Mouse (Mus musculus): ENCODE measurements around the gene Klf11.

The Klf11 gene

DNA sequence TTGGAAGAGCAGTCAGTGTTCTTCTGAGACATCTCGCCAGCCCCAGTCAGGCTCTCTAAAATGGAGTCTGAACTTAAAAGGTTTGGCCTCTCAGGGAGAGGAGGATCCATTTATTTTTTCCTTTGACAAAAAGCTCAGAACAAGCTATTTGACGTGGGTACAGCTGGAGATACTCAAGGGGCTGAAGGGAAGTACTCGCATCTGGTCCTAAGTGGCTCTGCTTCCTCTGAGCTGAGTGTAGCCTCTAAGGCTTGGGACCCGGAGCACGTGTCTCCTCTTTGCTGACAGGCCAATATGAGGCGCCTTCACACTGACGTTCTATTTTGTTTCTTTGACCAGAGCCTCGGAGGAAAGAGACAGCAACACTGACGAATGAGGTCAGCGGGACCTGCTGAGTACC is 48.5 kb downstream of the Klf11 start:
- in situ Hi-C loops (cut with MboI; ENCODE audit: unreplicated experiment in 2 of 2): loop anchor here (5.0 to 10.0 kb wide), 5 partner anchors 95 to 1595 kb away; no protein-coding TSS in a partner anchor

DNA sequence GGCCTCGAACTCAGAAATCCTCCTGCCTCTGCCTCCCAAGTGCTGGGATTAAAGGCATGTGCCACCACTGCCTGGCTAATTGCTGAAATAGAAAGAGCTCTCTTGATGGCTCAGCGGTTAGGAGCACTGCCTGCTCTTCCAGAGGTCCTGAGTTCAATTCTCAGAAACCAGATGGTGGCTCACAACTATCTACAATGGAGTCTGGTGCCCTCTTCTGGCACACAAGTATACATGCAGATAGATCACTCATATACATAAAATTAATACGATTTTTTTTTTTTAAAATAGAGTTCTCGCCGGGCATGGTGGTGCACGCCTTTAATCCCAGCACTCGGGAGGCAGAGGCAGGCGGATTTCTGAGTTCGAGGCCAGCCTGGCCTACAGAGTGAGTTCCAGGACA is 50.5 kb downstream of the Klf11 start:
- in situ Hi-C loops (cut with MboI; ENCODE audit: unreplicated experiment in 2 of 2): loop anchor here (10.0 to 25.0 kb wide), 4 partner anchors 273 to 1211 kb away; partner anchors contain the start of gene Kidins220 (in 1 of the 2)

DNA sequence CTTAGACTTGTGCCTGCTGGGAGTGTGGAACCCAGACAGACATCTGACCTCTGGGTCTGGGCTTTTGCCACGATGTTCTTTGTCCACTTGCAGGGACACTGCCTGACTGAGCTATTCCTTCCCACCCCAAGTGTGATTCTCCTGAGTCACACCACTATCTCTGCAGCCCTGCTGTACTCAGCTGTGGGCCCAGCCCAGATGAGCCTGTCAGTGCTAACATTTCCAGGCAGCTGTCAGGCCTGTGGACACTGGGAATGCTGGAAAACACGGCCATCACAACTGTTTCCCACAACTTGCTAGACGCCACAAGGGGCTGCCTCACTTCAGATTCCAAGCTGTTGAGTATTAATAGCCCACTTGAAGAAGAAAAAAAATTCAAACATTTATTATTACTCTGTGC is 51.9 kb downstream of the Klf11 start:
- in situ Hi-C loops (cut with MboI; ENCODE audit: unreplicated experiment in 2 of 2): loop anchor here (10.0 to 25.0 kb wide), 4 partner anchors 272 to 1209 kb away; partner anchors contain the start of gene Kidins220 (in 1 of the 2)

DNA sequence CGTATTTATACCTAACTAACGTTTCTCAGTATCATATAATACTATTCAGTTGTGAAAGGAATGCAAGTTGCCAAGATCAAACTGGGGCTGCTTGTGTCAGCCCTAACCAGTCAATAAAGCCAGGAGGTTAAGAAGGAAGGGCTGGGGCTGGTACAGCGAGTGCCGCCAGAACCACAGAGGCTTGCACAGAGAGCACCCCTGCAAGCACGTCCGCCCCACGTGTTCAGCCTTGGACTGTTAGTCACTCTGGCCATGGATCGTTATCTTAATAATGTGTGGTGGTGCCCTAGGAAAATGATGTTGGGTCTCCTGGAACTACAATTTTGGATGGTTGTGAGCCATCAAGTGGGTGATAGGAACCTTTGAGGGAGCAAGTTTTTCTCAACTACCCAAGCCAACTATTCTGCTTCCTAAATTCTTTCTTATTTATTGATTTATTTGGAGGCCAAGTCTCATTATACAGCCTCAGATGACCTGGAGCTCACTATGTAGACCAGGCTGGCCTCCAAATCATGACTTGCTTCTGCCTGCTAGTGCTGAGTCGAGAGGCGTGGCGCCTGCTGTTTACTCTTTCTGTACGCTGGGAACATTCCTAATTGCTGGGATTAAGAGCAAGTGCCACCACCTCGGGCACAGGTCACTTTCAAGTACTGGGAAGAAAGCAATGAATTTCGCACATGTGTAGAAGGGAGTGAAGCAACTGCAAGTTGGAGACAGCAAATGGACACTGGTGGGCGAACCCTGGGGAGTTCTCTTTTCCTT is 54.6 kb downstream of the Klf11 start:
- in situ Hi-C loops (cut with MboI; ENCODE audit: unreplicated experiment in 2 of 2): loop anchor here (5.0 to 25.0 kb wide), 5 partner anchors 247 to 1207 kb away; partner anchors contain the start of gene Kidins220 (in 1 of the 2)

DNA sequence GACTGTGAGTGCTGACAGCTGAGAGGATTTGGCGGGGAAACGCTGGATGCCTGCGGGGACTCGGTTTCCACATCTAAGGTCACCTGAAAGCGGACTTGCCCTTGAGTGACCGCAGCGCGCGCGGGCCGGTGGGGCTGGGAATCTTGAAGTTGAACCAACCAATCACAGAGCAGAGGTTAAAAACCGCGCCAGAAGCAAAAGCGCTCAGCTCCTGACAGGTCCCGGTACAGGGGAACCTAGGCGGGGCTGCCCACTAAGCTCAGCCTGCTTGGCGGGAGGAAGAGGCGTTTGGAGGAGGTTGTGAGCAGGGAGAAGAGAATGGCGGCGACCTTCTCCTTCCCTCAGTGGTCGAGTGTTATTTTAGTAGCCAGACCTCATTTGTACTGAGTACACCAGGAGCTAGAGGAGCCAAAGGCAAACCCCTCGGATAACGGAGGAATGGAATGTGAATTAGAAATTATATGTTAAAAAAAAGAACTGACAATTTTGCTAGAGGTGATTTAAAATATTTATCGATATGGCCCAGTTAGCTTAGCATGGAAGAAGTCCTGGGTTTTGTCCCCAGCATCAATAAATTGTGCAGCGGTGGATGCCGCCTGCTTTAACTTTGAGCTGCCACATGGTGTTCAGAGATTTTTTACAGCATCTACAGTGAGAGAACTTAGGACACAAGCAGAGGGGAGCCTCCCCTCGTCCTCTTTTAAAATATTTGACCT is 55.8 kb downstream of the Klf11 start:
- in situ Hi-C loops (cut with MboI; ENCODE audit: unreplicated experiment in 2 of 2): loop anchor here (5.0 to 25.0 kb wide), 5 partner anchors 245 to 1205 kb away; partner anchors contain the start of gene Kidins220 (in 1 of the 2)

DNA sequence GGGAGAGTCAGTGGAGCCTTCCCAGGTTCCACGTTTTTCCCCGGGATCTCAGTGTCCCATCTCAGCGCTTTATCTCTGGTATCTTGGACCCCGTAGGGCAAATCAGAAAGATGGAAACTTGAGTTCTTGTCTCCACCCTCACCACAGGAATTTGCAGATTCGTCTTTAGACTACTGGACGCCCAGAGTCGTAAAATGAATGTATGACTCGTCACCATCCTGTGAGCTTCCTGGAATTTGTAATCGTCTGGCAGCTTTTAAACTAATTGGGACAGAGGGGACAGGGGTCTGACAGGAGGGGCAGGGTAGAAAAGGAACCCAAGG is 56.4 kb downstream of the Klf11 start:
- in situ Hi-C loops (cut with MboI; ENCODE audit: unreplicated experiment in 2 of 2): loop anchor here (5.0 to 25.0 kb wide), 5 partner anchors 245 to 1205 kb away; partner anchors contain the start of gene Kidins220 (in 1 of the 2)

DNA sequence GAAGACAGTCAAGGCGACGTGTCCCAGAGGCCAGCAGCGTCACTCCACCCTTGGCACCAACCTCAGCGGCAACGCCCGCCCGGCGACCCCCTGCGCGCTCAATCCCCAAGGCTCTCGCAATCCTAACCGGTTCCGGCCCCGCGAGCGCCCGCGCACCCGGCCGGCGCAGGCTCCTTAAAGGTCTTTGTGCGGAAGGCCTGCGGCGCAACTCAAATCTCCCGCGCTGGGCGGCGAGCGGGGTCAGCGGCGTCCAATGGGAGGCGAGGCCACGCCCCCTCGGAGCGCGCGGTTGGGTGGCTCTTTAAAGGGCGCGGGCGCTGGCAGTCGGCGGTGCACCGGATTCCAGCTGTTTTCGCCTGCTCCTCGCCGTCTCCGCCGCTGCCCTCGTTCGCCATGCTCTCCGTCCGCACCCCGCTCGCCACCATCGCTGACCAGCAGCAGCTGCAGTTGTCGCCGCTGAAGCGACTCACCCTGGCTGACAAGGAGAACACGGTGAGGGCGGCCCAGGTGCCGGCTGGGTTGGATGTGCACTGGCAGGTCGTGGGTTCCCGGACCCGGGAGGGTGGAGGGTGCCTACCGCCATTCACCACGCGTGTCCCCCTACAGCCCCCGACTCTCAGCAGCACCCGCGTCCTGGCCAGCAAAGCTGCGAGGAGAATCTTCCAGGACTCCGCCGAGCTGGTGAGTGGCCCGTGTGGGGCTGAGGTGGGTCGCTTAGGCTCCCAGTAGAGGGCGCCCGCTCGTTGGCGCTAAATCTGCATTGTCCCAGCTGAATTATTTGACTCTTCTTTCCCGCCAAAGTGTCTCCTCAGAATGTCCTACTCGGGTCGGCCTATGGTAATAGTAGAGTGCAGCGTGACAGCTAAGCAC is 57.1 kb downstream of the Klf11 start, which contains the start of gene Rrm2:
Rrm2 (plus strand) TSS at position 288 of the 870 bp plus-strand sequence.
- in situ Hi-C loops (cut with MboI; ENCODE audit: unreplicated experiment in 2 of 2): loop anchor here (5.0 to 25.0 kb wide), 5 partner anchors 244 to 1204 kb away; partner anchors contain the start of gene Kidins220 (in 1 of the 2)

DNA sequence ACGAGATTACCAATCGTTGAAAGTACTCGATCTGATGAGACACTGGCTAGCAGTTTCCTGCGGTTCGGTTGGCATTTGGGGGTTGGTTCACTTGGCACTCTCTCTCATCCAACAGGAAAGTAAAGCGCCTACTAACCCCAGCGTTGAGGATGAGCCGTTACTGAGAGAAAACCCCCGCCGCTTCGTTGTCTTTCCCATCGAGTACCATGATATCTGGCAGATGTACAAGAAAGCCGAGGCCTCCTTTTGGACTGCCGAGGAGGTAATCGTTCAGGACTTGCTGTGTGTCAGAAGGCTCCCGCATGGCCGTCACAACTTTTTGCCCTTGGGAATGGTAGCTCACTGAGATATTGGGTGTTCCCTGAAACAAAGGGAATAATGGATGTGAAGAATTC is 57.7 kb downstream of the Klf11 start:
- in situ Hi-C loops (cut with MboI; ENCODE audit: unreplicated experiment in 2 of 2): loop anchor here (5.0 to 25.0 kb wide), 5 partner anchors 243 to 1203 kb away; partner anchors contain the start of gene Kidins220 (in 1 of the 2)

DNA sequence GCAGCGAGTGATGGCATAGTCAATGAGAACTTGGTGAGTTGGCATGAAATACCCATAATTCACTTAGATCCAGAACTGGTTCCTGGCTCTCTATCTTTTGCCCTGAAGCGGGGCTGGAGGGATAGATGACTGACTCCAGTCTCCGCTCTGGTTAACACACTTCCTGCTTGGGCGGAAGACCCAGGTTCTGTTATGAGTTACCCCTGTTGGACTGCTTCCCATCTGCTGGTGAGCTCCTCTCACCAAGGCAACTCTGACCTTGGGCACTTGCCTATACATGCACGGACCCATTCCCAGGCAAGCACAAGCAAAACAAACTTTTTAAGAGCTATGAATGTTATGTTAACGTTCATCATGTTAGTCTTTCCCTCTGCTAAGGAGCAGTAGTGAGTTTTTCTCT is 58.3 kb downstream of the Klf11 start:
- in situ Hi-C loops (cut with MboI; ENCODE audit: unreplicated experiment in 2 of 2): loop anchor here (5.0 to 25.0 kb wide), 5 partner anchors 243 to 1203 kb away; partner anchors contain the start of gene Kidins220 (in 1 of the 2)

DNA sequence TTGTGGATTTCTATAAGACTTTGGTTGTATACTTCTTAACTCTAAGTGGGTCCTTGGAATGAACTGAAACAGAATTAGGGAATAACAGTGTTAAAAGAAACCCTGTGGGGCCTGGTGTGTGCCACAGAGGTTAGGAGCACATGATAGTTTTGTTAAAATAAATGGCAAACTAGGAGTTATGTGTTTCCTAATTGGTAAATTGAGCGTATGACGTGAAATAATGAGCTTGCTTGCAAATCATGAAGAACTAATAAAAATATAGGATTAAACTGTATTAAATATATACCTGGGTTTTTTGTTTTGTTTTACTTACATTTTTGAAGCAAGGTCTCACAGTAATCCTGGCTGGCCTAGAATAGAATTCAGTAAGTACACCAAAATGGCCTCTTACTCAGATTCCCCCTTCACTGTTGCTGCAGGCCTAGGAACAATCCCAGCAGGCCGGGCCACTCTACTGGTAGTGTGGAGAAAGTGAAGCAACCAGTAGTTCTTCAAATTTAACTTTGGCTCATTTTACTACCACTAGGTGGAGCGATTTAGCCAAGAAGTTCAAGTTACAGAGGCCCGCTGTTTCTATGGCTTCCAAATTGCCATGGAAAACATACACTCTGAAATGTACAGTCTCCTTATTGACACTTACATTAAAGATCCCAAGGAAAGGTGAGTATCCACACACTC is 58.9 kb downstream of the Klf11 start:
- in situ Hi-C loops (cut with MboI; ENCODE audit: unreplicated experiment in 2 of 2): loop anchor here (5.0 to 25.0 kb wide), 6 partner anchors 242 to 1202 kb away; partner anchors contain the start of gene Kidins220 (in 1 of the 2)

DNA sequence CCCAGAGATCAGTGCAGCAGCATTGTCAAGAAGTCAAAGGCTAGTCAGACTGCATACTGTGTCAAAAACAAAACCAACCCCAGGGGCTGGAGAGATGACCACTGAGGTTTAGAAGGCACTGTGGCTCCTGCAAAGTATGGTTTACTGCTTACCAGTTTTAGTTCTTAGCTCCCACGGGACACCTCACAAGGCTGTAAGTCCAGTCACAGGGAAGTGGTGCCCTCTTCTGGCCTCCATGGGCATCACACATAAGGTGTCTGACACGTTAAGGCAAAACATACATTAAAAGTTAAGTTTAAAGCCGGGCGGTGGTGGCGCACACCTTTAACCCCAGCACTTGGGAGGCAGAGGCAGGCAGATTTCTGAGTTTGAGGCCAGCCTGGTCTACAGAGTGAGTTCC is 59.6 kb downstream of the Klf11 start:
- in situ Hi-C loops (cut with MboI; ENCODE audit: unreplicated experiment in 2 of 2): loop anchor here (10.0 to 25.0 kb wide), 4 partner anchors 244 to 1202 kb away; no protein-coding TSS in a partner anchor
